Mouse (Mus musculus) small intestine, adult 2 months (tissue): ENCODE measurements around the gene Slc6a13. TPM values are rescaled to one million over a fixed set of nuclear protein-coding genes. Genes with fewer than 3 reads are reported as not detected.

ENCODE experiments used
- H3K27ac ChIP-seq: fragments of 200-500 bp; 2 replicates; pipeline ENCODE4 v1.5.1; 2012; ENCODE audit warnings: low read depth, low read length, control low read depth, inconsistent platforms; ENCODE audit not compliant: insufficient read depth
- H3K27me3 ChIP-seq: fragments of 200-500 bp; 2 replicates; pipeline ENCODE4 v1.6.1; 2012; ENCODE audit warnings: mild to moderate bottlenecking, moderate library complexity, low read length, inconsistent platforms; ENCODE audit not compliant: control insufficient read depth, insufficient read depth
- H3K36me3 ChIP-seq: fragments of 200-500 bp; 2 replicates; pipeline ENCODE4 v1.6.1; 2012; ENCODE audit warnings: mild to moderate bottlenecking, low read length, control low read depth, inconsistent platforms; ENCODE audit not compliant: control insufficient read depth, insufficient read depth
- H3K4me1 ChIP-seq: fragments of 200-500 bp; 2 replicates; pipeline ENCODE4 v1.6.1; 2012; ENCODE audit warnings: low read length, inconsistent platforms, mixed read lengths; ENCODE audit not compliant: control insufficient read depth, insufficient read depth, insufficient read length
- H3K4me3 ChIP-seq: fragments of 200-500 bp; 2 replicates; pipeline ENCODE4 v1.5.1; 2012; ENCODE audit warnings: low read depth, mild to moderate bottlenecking, control low read depth, inconsistent platforms, low read length, moderate library complexity
- CTCF ChIP-seq: fragments of 200-500 bp; IDR thresholded peaks from 2 replicates; pipeline ENCODE4 v1.5.1; 2012; ENCODE audit warnings: low read depth, mild to moderate bottlenecking, control low read depth, inconsistent platforms, low read length, moderate library complexity, mixed read lengths; ENCODE audit not compliant: insufficient replicate concordance, insufficient read length; ENCODE audit errors: extremely low read depth
- POLR2A ChIP-seq: fragments of 200-500 bp; IDR thresholded peaks from 2 replicates; pipeline ENCODE4 v1.6.1; 2012; ENCODE audit warnings: low read depth, mild to moderate bottlenecking, control low read depth, inconsistent platforms, low read length, moderate library complexity
- WGBS: fragments of 180-500 bp; shearing (Covaris S2); methylation state at CpG from one replicate; pipeline ENCODE4 v1.1.7; 2018; 5-methylcytosine and 5-hydroxymethylcytosine counted together
- polyA plus RNA-seq: library from polyadenylated mRNA; depleted of rRNA; stranded (reverse); fragments of >200 nt; gene quantifications from 2 replicates; pipeline ENCODE4 v1.2.3, GENCODE M21; 2012; rRNA removed

Slc6a13 gene
- polyA plus RNA-seq: 0.20 and 0.22 TPM in 2 replicates

- WGBS: 11% methylated on average over 11 of the region's 11 CpGs
- TF ChIP-seq CTCF: no peak
- no peak for TF ChIP-seq POLR2A
- Histone ChIP-seq H3K27me3 (no peaks in the 10 kb centered on the region; the same call in 1 of the 2 replicates), H3K4me1 (no peaks in the 10 kb centered on the region), H3K27ac (no peak within 1 kb of the TSS), H3K4me3 (no peak within 1 kb of the TSS), H3K36me3 (no peaks in the 10 kb centered on the region)
These were observed at the start of gene Slc6a13 for GRCm38 (mm10) chr6:121299954-121300353. Slc6a13 (plus strand) TSS chr6:121300227.

- Histone ChIP-seq H3K4me1 (peaks cover 8% of the 10 kb centered on the region), H3K27ac (no peak overlapping the region), H3K27me3 (no peaks in the 10 kb centered on the region), H3K4me3 (no peak overlapping the region), H3K36me3 (0 out of 2 replicates have a peak, but pooled peaks cover 8% of the 10 kb centered on the region)
- 63% methylated on average over 1 of the region's 1 CpGs for WGBS
- TF ChIP-seq POLR2A (no peak), CTCF (no peak)
These were observed 49.6 kb upstream of the Slc6a13 start for GRCm38 (mm10) chr6:121250406-121250805.

GRCm38 (mm10) chr6:121251256-121251655, 48.8 kb upstream of the Slc6a13 start:
- Histone ChIP-seq H3K4me3 (no peak overlapping the region), H3K36me3 (0 out of 2 replicates have a peak, but pooled peaks cover 8% of the 10 kb centered on the region), H3K27me3 (no peaks in the 10 kb centered on the region), H3K27ac (no peak overlapping the region), H3K4me1 (peaks cover 8% of the 10 kb centered on the region)
- TF ChIP-seq POLR2A (no peak), CTCF (no peak)
- 59% methylated on average over 5 of the region's 5 CpGs for WGBS

GRCm38 (mm10) chr6:121260548-121260947, 39.5 kb upstream of the Slc6a13 start:
- H3K4me1 ChIP-seq: no peaks in the 10 kb centered on the region
- TF ChIP-seq POLR2A: no peak
- TF ChIP-seq CTCF: peak; percentile 71; the same call in 1 of the 2 replicates
- no peaks in the 10 kb centered on the region for H3K27me3 ChIP-seq
- H3K4me3 ChIP-seq: no peak overlapping the region
- 25% methylated on average over 9 of the region's 9 CpGs for WGBS
- peaks cover 12% of the 10 kb centered on the region for H3K36me3 ChIP-seq
- H3K27ac ChIP-seq: no peak overlapping the region

- Histone ChIP-seq H3K27me3 (no peaks in the 10 kb centered on the region), H3K4me3 (no peak overlapping the region), H3K4me1 (no peaks in the 10 kb centered on the region), H3K27ac (no peak overlapping the region), H3K36me3 (peaks cover 14% of the 10 kb centered on the region)
- TF ChIP-seq POLR2A (no peak), CTCF (no peak)
- WGBS: 78% methylated on average over 8 of the region's 8 CpGs
These were observed 38.8 kb upstream of the Slc6a13 start for GRCm38 (mm10) chr6:121261233-121261632.

DNA sequence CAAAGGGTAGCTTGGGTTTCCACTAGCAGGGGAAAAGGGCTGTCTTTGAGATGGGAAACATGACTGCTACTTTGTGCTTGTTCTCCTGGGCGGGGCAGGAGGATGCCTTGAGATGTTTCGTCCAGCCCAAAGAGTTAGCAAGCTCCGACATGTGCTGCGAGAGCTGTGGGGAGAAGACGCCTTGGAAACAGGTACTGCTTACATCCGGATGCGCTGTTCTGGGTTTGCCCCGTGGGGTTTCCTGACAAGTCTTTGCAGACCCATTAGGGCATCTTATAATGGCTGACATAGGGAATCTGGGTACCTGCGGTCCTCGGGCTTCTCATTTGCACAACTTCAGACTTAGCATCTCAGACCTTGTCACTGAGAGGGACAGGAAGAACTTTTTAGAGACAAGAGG, 38.0 kb upstream of the Slc6a13 start:
- Histone ChIP-seq H3K4me3 (no peak overlapping the region), H3K36me3 (peaks cover 14% of the 10 kb centered on the region), H3K27me3 (no peaks in the 10 kb centered on the region), H3K4me1 (no peaks in the 10 kb centered on the region), H3K27ac (no peak overlapping the region)
- no peak for TF ChIP-seq CTCF
- TF ChIP-seq POLR2A: no peak
- WGBS: 91% methylated on average over 10 of the region's 10 CpGs

DNA sequence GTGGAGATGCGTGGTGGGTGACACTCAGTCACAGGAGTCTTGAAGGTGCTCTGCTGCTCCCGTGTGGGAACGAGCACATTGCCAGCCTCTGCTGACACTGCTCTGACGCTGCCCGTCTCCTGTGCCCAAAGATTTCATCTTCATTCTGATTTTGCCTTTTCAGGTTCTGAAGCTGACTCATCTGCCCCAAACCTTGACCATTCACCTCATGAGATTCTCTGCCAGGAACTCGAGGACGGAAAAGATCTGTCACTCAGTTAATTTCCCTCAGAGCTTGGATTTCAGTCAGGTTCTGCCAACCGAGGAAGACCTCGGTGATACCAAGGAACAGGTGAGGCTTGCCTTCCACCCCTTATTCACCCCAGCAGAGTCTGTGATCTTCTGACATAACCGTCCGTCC, 37.5 kb upstream of the Slc6a13 start:
- H3K36me3 ChIP-seq: peaks cover 14% of the 10 kb centered on the region
- no peaks in the 10 kb centered on the region for H3K4me1 ChIP-seq
- H3K4me3 ChIP-seq: no peak overlapping the region
- no peak overlapping the region for H3K27ac ChIP-seq
- WGBS: 88% methylated on average over 11 of the region's 11 CpGs
- TF ChIP-seq CTCF (no peak), POLR2A (no peak)
- H3K27me3 ChIP-seq: no peaks in the 10 kb centered on the region
